Mouse (Mus musculus) neutrophil, adult 5-6 weeks (primary cell): ENCODE measurements around the gene Chst3. TPM values are rescaled to one million over a fixed set of nuclear protein-coding genes. Genes with fewer than 3 reads are reported as not detected.
A peak's percentile ranks its signal among the peaks of the same experiment; 100 is the strongest.
"Not testable (repeated sequence)": the region's sequence is repeated elsewhere in the genome, so short reads cannot be mapped to it uniquely, and the experiment has no call there.

Experiments
- ATAC-seq: fragments of 151-379, 151-347 bp; 2 replicates; pipeline ENCODE4 v1.8.0; 2017; ENCODE audit warnings: mild to moderate bottlenecking, moderate TSS enrichment; ENCODE audit not compliant: insufficient number of reproducible peaks, poor library complexity, low FRiP score, severe bottlenecking; ENCODE audit errors: extremely low read depth
- total RNA-seq: library from RNA; stranded (forward); fragments of 200-1000 nt; gene quantifications from 2 replicates; pipeline ENCODE4 v1.2.3, GENCODE M21; 2017

The Chst3 gene
- total RNA-seq, 1 experiment from 2014 or later = 135 TPM

DNA sequence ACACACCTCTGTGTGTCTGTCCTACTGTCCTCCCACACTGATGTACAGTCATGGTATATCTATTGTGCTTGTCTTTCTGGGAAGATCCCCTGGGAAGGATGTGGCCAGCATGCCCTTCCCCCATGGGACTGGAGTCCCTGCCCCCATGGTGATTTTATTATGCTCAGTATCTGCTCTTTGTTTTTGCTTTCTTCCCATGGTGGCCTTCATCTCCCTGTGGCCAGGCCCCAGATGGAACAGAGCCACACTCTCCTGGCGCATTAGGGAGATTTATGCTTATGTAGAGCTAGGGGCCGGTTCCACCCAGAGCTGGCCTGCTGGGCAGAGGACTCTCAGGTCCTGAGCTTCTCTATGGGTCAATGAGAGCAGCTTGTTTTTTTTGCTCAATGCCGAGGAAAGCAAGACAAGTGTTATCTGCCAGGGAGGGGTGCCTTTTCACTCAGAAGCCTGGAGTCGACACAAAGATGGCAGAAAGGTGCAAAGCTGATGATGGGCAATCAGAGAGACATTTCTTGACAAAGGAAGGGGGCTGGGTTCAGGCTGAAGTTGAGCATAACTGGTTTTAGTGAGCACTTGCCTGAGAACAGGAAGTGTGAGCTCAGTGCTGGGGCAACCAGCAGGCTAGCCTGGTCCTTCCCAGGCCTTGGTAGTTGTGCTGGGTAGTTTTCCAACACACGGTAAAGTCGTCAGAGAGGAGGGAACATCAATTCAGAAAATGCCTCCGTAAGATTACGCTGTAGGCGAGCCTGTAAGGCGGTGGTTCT lies 48.6 kb downstream of the Chst3 start:
- no peak for ATAC-seq

DNA sequence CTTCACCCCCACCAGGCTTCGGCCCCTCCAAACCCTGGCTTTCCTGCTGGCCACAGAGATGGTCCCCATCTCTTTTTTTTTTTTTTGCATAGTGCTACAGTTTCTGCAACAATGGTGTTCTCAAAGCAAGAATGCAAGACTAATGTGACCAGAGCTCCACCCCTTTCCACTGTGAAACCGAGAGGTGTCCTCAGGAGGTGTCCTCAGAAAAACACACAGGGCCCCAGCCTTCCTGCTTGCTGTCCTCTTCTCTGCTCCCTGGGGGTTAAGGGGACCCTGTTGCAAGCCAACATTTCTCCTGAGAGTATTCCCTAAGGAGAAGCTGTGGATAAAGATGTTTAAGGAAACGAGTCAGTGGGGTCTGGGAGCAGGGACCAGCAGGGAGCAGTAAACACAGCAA lies 50.1 kb downstream of the Chst3 start:
- ATAC-seq = peak; percentile 62; the same call in 1 of the 2 replicates

DNA sequence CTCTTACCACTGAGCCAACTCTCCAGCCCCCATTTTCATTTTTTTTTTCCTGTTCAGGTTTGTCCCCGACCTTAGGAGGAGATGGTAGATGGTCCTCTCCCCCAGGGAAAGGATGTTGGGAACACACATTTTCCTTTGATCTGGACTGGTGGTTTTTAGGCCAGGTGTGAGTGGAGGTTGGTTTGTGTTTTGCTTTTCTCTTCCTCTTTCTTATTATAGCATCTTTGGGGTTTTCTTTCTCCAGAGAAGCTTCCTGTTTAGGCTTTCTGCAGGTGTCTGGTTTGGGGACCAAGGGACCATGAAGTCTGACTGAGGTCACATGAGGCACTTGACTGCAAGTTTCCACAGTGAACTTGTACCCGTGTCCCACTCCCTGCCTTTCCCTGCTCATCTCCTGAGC lies 50.8 kb downstream of the Chst3 start:
- peak; percentile 83 for ATAC-seq

DNA sequence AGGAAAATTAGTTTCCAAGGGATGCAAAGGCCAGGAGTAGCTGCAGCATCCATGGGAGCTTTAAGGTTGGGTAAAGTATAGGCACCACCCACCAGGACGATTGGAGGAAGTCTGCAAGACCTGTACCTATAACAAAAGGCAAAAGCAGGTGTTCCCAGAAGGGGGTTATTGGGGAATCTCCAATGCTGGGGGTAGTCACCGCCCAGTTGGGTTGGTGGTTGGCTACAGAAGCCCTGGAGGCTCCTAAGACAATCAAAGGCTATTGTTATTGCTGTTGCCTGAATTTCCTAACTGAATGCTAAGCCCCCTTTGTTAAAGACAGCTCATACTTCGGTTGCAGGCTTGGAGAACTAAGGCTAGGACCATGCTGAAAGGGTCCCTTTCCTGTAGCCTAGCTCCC lies 53.0 kb downstream of the Chst3 start:
- ATAC-seq = no peak

DNA sequence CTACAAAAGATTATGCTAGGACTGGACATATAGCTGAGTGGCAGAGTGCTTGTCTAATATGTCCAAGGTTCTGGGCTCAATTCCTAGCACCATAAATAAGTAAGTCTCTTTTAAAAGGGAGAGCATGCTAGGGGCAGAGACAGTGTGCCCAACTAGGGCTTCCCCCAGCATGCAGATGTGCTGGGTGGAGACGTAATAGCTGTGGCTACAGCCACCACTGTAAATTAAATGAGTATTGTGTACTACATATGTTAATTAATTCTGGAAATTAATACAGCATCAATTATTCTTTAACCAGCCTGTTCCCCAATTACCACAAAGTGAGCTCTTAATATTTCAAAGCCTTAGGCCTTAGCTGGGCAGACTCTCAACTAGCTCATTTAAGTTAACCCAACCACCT lies 54.2 kb downstream of the Chst3 start:
- no peak for ATAC-seq

- no peak for ATAC-seq
Measured at GRCm38 (mm10) chr10:60162973-60163255, 56.1 kb downstream of the Chst3 start.

DNA sequence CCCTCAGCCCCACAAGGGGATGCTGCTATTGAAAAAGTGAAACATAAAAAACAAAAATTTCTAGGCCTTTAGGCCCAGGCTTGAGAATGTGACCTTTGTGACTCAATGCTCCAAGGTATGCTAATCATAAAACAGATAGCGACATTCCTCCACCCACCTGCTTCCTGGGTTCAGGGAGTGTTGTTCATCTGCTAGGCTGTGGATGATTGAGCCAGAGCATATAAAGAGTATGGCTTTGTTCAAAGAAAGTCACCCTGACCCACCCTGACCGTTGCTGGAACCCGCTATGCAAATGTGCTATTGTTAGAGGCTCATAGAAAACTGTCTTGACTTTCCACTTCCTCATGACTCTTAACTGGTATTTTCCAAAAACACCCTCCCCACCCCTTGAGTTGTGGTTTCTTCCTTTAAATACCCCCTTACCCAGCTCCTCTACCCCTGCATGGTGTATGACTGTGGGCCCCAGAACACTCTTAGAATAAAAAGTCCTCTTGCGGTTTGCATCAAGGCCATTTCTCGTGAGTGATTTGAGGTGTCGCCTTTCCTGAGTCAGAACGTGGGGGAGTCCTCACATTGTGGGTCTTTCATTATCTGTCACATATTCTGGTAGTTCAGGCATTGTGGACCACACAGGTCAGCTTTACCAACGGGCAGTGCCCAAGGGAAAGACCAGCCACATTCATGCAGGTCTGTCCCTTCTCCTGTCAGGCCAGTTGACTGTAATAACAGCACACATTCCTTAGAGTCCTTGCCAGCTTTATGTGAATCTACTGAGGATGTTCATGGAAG lies 56.7 kb downstream of the Chst3 start:
- peak; percentile 40 for ATAC-seq

GRCm38 (mm10) chr10:60161397-60161796 lies 57.7 kb downstream of the Chst3 start:
- ATAC-seq = not testable (repeated sequence)

- ATAC-seq = no peak
Measured at GRCm38 (mm10) chr10:60158144-60158543, 60.9 kb downstream of the Chst3 start.

- no peak for ATAC-seq
Measured at GRCm38 (mm10) chr10:60156016-60156415, 63.0 kb downstream of the Chst3 start.

- no peak for ATAC-seq
Measured at GRCm38 (mm10) chr10:60151107-60151663, 67.9 kb downstream of the Chst3 start.

GRCm38 (mm10) chr10:60148087-60148486 lies 71.0 kb downstream of the Chst3 start:
- peak; percentile 86 for ATAC-seq

- ATAC-seq = not testable (repeated sequence)
Measured at GRCm38 (mm10) chr10:60147510-60148047, 71.5 kb downstream of the Chst3 start.

GRCm38 (mm10) chr10:60141656-60142160 lies 77.4 kb downstream of the Chst3 start:
- no peak for ATAC-seq

DNA sequence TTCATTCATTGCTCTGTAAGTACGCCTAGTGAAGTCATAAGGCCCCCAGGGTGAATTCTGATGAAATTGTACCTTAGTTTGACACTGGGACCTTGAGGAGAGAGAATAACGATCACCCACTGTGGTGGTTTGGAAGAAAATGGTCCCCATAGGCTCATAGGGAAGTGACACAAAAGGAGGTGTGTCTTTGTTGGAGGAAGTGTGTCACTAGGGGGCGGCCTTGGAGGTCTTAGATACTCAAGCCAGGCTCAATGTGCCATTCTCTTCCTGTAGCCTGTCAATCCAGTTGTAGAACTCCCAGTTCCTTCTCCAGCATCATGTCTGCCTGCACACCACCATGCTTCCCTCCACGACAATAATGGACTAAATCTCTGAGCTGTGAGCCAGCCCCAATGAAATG lies 78.3 kb downstream of the Chst3 start:
- no peak for ATAC-seq

- no peak for ATAC-seq
Measured at GRCm38 (mm10) chr10:60138680-60139079, 80.4 kb downstream of the Chst3 start.

DNA sequence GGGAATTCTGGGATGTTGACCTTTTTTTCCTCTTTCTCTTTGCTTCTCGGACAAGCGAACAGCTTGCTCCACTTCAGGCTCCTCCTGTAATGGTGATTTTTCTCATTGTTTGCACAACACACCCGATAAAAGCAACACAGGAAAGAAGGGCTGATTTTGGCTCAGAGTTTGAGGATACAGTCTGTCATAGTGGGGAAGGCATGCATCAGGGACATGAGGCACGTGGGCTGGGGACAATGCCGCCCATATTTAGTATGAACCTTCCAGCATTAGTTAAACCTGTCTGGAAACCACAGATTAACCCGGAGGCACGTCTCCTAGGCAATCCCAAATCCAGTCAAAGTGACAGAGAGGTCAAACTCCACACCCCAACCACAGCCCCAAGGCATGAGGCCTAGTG lies 82.1 kb downstream of the Chst3 start:
- ATAC-seq = no peak

- not testable (repeated sequence) for ATAC-seq
Measured at GRCm38 (mm10) chr10:60136010-60136409, 83.0 kb downstream of the Chst3 start.

- ATAC-seq = no peak
Measured at GRCm38 (mm10) chr10:60134201-60134600, 84.9 kb downstream of the Chst3 start.

GRCm38 (mm10) chr10:60133501-60133900 lies 85.6 kb downstream of the Chst3 start:
- no peak for ATAC-seq
